Mouse (Mus musculus): Measurements from ENCODE around the gene Car11. TPM values are rescaled to one million over a fixed set of nuclear protein-coding genes. Genes with fewer than 3 reads are reported as not detected.

Gene Car11
- polyA plus RNA-seq, 1 experiment from 2014 or later, result 9.6 TPM

DNA sequence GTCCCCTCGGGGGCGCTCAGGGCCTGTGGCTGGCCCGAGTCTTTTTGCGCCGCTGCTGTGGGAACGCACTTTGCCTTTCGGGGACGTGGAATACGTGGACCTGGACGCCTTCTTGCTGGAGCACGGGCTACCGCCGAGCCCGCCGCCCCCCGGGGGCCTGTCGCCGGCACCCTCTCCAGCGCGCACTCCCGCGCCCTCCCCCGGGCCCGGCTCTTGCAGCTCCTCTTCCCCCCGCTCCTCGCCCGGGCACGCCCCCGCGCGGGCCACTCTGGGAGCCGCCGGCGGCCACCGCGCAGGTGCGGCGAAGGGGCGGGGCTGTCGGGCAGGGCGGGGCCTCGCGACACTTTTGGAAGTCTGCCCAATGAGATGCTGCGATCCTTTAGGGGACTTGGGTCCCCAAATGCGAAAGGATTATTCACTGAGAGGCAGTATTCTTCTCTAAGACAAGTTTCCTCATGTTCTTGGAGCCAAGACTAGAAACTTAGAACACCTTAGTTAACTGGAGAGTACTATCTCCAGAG, 7.1 kb downstream of the Car11 start:
- Histone ChIP-seq H3K4me3 (replicated peaks) (peak overlapping the region; percentile 69), H3K27me3 (replicated peaks) (no peaks in the 10 kb centered on the region), H3K9ac (peak overlapping the region; percentile 58), H3K9me3 (no peaks in the 10 kb centered on the region), H3K4me2 (peak overlapping the region; percentile 99), H3K36me3 (peaks cover 14% of the 10 kb centered on the region), H3K4me1 (peaks cover 53% of the 10 kb centered on the region), H3K27ac (peak overlapping the region; percentile 95)
- under 1% methylated on average over 26 of the region's 45 CpGs for WGBS
- ATAC-seq (ENCODE audit: insufficient read depth, low FRiP score, low read depth), result no peak

DNA sequence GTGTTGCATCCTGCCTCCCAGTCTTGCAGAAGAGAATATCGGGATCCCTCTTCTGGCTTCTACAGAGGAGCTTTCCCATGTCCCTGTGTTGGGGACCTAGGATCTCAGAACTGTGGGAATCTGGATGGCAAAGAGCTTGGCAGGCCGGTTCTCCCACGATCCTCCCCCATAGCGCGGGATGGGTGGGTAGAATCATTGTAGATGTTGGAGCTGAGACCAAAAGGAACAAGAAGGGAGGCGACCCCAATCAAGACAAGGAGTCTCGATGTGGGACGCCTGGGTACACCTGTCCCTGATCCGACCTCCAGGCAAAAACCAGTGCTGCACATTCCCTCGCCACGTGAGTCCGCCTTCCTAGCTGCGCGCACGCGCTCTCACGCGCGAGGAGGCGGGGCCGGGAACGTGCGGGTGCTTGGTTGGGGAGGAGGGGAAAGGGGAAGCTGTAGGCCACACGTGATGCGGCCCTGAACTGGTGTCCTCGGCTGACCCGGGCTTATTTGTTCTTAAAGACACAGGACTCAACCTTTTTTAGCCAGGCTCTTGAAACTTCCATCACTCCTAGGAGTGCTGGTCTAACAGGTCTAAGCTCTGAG, 7.8 kb downstream of the Car11 start:
- H3K27ac ChIP-seq, result peak overlapping the region; percentile 95
- H3K9me3 ChIP-seq, result no peaks in the 10 kb centered on the region
- H3K4me1 ChIP-seq, result peaks cover 57% of the 10 kb centered on the region
- WGBS, result under 1% methylated on average over 27 of the region's 27 CpGs
- peaks cover 19% of the 10 kb centered on the region for H3K36me3 ChIP-seq
- H3K4me2 ChIP-seq, result peak overlapping the region; percentile 99
- ATAC-seq (ENCODE audit: insufficient read depth, low FRiP score, low read depth), result peak; percentile 12; the same call in 1 of the 2 replicates
- peak overlapping the region; percentile 69 for H3K4me3 ChIP-seq (replicated peaks)
- H3K9ac ChIP-seq, result 0 out of 2 replicates have a peak overlapping the region, but pooled peaks have one; percentile 5
- no peaks in the 10 kb centered on the region for H3K27me3 ChIP-seq (replicated peaks)

DNA sequence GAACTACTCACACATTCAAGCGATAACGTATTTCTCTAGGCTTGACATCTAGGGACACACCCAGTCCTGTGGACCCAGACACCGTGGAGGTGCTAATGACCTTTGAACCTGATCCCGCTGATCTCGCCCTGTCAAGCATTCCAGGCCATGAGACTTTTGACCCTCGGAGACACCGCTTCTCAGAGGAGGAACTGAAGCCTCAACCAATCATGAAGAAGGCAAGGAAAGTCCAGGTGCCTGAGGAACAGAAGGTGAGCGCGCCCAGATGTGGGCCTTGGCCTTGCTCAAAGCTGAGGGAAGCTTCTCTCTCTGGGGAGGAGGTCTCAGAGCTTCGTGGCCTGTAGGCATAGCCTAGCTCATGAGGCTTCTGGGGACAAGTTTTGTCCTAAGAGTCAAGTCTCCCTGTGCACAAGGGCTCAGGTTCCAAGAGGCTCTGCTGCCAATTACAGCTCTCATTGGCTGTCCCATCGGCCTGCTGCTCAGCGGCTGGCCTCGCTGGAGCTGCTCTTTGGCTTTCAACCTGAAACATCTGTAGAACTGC, 8.6 kb downstream of the Car11 start:
- no peak overlapping the region for H3K9ac ChIP-seq
- ATAC-seq (ENCODE audit: insufficient read depth, low FRiP score, low read depth), result no peak
- 27% methylated on average over 13 of the region's 13 CpGs for WGBS
- peak overlapping the region; percentile 69; the same call in 1 of the 2 replicates for H3K4me3 ChIP-seq (replicated peaks)
- peaks cover 64% of the 10 kb centered on the region for H3K4me1 ChIP-seq
- peak overlapping the region; percentile 95; the same call in 1 of the 2 replicates for H3K27ac ChIP-seq
- H3K36me3 ChIP-seq, result peaks cover 27% of the 10 kb centered on the region
- H3K27me3 ChIP-seq (replicated peaks), result no peaks in the 10 kb centered on the region
- peak overlapping the region; percentile 99 for H3K4me2 ChIP-seq
- no peaks in the 10 kb centered on the region for H3K9me3 ChIP-seq

DNA sequence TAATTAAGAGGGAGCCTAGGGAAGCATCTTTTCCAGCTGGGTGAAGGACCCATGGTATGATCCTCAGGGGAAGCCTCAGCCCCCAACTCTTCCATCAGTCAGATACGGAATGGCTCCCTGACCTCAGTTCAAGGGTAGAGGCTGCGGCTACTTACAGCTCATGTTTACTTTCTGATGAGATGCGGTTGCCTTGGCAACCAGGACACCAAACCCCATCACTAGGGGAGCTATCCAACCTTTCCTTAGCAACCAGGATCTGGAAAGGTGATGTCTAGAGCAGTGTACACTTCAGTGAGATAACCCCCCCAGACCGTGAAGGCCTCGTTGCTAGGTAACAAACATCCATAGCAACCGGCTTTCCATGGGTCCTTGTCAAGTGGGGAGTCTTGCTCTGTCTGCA, 9.4 kb downstream of the Car11 start:
- no peak overlapping the region for H3K27ac ChIP-seq
- H3K4me2 ChIP-seq, result no peak overlapping the region
- no peak overlapping the region for H3K4me3 ChIP-seq (replicated peaks)
- WGBS, result 36% methylated on average over 6 of the region's 6 CpGs
- peaks cover 31% of the 10 kb centered on the region for H3K36me3 ChIP-seq
- no peaks in the 10 kb centered on the region for H3K9me3 ChIP-seq
- ATAC-seq (ENCODE audit: insufficient read depth, low FRiP score, low read depth), result no peak
- no peaks in the 10 kb centered on the region for H3K27me3 ChIP-seq (replicated peaks)
- H3K9ac ChIP-seq, result no peak overlapping the region
- peaks cover 65% of the 10 kb centered on the region for H3K4me1 ChIP-seq

DNA sequence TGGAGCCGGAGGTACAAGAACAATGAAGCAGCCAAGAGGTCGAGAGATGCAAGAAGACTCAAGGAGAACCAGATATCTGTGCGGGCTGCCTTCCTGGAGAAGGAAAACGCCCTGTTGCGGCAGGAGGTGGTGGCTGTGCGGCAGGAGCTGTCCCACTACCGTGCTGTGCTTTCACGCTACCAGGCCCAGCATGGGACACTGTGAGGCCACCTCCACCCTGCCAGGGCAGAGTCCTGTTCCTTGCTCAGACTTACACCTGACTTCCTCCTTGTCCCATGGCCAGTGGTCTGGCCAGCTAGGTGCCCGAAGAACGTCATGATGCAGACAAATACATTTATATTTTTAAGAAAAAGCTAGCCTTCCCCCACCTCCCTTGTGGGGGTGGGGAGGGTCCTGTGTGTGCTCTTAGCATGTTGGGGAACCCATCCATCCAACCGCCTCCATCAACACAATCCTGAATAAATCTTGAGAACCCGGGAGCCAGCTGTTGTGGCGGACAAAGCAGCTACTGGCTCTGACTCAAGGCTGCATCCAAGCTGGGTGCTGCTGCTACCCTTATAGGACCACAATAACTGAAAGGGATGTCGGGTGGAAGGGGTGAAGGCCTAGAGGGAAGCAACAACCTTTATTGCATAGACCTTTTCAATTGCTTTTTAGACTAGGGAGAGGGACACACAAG, 10.2 kb downstream of the Car11 start:
- Histone ChIP-seq H3K27me3 (replicated peaks) (no peaks in the 10 kb centered on the region), H3K4me1 (peaks cover 69% of the 10 kb centered on the region), H3K27ac (no peak overlapping the region; the same call in 1 of the 2 replicates), H3K9ac (no peak overlapping the region), H3K36me3 (peaks cover 31% of the 10 kb centered on the region), H3K4me3 (replicated peaks) (no peak overlapping the region), H3K4me2 (no peak overlapping the region), H3K9me3 (no peaks in the 10 kb centered on the region)
- no peak for ATAC-seq (ENCODE audit: insufficient read depth, low FRiP score, low read depth)
- 72% methylated on average over 14 of the region's 14 CpGs for WGBS

DNA sequence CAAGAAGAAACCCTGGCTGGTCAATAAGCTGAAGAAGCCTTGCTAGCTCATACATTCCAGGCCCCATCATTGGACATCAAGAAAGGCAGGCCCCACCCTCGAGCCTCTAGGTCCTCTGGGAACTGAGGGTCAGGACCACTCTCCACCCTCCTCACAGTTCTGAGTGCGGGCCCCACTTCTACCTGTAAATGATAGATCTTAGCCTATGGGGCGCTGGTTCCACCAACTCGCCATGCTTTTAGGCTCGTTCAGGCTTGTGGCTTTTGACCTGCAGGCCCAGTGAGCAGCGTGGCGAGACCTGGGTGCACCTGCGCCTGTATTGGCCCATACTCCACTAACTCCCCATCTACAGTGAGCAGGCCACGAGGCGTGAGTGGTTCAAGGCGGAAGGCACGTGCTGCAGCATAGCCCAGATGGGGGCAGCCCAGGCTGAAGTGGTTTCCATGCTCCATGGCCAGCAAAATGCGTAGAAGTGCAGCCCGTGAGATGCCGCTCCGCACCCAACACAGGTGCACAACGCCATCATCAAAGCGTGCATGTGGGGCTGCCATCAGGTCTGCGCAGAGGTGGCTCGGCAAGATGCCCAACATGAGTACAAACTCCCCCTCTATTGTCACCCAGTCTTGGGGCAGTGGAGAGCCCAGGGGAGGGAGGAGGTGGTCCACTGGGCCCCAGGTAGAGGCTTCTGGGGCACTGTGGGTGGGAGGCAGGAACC, 11.0 kb downstream of the Car11 start:
- ATAC-seq (ENCODE audit: insufficient read depth, low FRiP score, low read depth), result no peak
- H3K27ac ChIP-seq, result no peak overlapping the region; the same call in 1 of the 2 replicates

DNA sequence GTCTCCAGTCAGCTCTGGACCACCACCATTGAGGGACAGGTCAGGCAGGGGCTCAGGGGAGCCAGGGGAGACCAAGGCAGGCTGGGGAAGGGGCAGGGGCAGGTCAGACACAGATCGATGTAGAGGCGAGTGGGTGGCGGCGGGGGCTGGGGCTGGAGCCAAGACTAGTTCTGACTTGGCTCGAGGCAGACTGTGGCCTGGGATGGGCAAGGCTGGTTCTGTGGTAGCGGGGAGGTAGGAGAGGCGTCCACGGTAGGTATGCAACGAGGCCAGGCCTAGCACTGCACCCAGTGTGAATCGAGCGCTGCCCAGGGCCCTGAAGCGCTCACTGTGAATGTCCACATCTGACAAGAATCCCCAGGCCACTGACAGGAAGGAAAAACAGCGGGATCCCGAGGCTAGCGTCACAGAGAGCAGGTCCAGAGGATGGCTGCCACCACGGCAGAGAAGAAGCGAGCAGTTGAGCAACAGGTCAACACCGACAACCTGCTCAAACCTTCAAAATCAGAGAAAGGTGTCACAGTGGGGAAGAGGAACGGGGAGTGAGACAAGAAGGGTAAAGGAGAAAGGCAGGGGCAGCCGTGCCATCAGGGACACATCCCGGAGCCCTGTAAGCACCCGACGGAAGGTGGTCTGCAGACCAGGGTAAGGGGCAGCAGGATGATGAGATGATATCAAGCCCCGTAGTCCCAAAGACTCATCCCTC, 11.8 kb downstream of the Car11 start:
- Histone ChIP-seq H3K4me2 (peak overlapping the region; percentile 26; the same call in 1 of the 2 replicates), H3K9me3 (no peaks in the 10 kb centered on the region), H3K27ac (no peak overlapping the region), H3K4me3 (replicated peaks) (no peak overlapping the region), H3K9ac (no peak overlapping the region), H3K36me3 (peaks cover 31% of the 10 kb centered on the region), H3K4me1 (peaks cover 67% of the 10 kb centered on the region), H3K27me3 (replicated peaks) (no peaks in the 10 kb centered on the region)
- ATAC-seq (ENCODE audit: insufficient read depth, low FRiP score, low read depth), result no peak
- 89% methylated on average over 24 of the region's 24 CpGs for WGBS

More for the DNA sequence above, 11.0 kb downstream of the Car11 start:
- 89% methylated on average over 20 of the region's 20 CpGs for WGBS
- peaks cover 31% of the 10 kb centered on the region for H3K36me3 ChIP-seq
- H3K27me3 ChIP-seq (replicated peaks), result no peaks in the 10 kb centered on the region
- no peak overlapping the region for H3K9ac ChIP-seq
- H3K4me2 ChIP-seq, result no peak overlapping the region
- peaks cover 67% of the 10 kb centered on the region for H3K4me1 ChIP-seq
- no peaks in the 10 kb centered on the region for H3K9me3 ChIP-seq
- H3K4me3 ChIP-seq (replicated peaks), result no peak overlapping the region

DNA sequence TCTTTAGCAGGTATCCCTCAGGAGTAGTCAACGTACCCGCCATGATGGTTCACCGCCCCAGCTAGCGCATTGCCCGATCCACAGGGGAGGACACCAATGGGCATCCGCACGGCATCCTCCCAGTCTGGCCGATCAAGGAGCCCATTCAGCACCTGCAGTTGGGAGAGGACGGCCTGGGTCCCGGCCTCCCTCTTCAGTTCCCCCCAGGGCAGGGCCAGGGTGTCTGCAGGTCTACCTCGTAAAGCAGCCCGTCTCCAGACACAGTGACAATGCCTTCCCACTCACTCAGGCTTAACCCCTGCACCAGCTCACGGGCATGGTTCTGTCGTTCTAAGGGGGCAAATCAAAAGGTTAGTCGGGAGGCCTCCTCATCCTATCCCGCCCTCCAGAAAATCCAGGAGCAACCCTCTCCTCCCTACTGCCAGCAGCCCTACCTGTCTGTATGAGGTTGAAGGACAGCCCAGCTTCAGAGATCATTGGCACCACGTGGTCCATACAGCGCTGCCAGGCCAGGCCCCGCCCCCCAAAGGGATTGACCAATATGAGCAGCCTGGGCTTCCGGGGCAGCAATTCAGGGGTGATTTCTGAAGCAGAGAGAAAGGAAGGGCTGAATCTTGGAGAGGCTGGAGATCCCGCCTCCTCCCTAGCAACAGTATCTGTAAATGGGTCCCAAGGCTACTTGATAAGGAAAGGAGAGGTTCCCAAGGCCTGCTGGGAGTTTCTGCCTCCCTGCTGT, 12.5 kb downstream of the Car11 start:
- Histone ChIP-seq H3K27ac (peak overlapping the region; percentile 94), H3K9me3 (no peaks in the 10 kb centered on the region), H3K9ac (no peak overlapping the region), H3K36me3 (peaks cover 31% of the 10 kb centered on the region), H3K27me3 (replicated peaks) (no peaks in the 10 kb centered on the region), H3K4me3 (replicated peaks) (no peak overlapping the region), H3K4me1 (peaks cover 66% of the 10 kb centered on the region), H3K4me2 (peak overlapping the region; percentile 26)
- WGBS, result 83% methylated on average over 21 of the region's 21 CpGs
- peak; percentile 23 for ATAC-seq (ENCODE audit: insufficient read depth, low FRiP score, low read depth)

DNA sequence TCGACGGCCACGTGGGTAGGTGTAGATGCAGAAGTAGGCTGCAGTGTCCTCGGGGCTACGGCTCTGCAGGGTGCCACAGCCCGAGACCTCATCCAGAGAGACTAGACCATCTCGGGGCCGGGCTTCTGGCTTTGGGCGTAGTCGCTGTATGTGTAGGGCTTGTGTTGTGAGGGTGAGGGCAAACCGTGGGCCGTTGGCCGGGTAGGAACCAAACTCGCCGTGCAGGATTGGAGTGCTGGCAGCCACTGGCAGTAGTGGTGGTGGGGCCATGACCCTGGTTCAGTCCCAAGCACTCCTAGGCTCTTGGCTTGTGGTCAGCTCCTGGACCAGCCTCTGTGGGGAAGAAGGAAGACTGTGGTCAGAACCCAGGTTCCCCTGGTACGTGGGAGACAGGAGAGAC, 13.8 kb downstream of the Car11 start:
- no peaks in the 10 kb centered on the region for H3K27me3 ChIP-seq (replicated peaks)
- no peak overlapping the region for H3K9ac ChIP-seq
- no peak for ATAC-seq (ENCODE audit: insufficient read depth, low FRiP score, low read depth)
- 87% methylated on average over 16 of the region's 16 CpGs for WGBS
- peaks cover 55% of the 10 kb centered on the region for H3K4me1 ChIP-seq
- H3K27ac ChIP-seq, result peak overlapping the region; percentile 94
- H3K9me3 ChIP-seq, result no peaks in the 10 kb centered on the region
- H3K4me2 ChIP-seq, result peak overlapping the region; percentile 76
- no peak overlapping the region for H3K4me3 ChIP-seq (replicated peaks)
- peaks cover 31% of the 10 kb centered on the region for H3K36me3 ChIP-seq

DNA sequence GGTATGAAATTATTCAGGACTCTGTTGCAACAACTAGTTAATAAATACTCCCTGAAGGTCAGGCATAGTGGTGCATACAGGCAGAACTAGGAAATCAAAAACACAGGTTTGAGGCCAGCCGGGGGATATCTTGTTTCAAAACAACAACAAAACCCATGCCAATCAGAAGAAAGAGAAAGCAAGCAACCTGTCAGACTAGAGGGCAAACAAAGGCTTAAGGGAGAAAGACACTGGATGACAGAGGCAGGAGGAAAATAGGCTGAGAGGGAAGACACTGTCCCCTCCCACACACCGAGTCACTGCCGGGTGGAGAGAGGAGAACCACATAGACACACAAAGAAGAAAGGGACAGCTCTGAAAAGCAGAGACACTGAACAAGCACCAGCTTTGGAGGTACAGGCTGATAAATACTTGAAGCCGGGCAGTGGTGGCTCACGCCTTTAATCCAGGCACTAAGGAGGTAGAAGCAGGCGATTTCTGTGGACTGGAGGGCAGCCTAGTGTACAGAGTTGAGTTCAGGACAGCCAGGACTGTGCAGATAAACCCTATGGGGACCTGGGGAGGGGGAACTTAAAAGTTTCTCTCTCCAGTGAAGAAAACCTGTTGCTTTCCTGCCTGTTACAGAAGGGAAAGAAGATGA, 14.4 kb downstream of the Car11 start:
- ATAC-seq (ENCODE audit: insufficient read depth, low FRiP score, low read depth), result no peak
- WGBS, result 71% methylated on average over 6 of the region's 6 CpGs
- 0 out of 2 replicates have a peak overlapping the region, but pooled peaks have one; percentile 68 for H3K9ac ChIP-seq

More for the DNA sequence above, 14.4 kb downstream of the Car11 start:
- Histone ChIP-seq H3K36me3 (peaks cover 31% of the 10 kb centered on the region), H3K4me3 (replicated peaks) (peak overlapping the region; percentile 92), H3K4me2 (peak overlapping the region; percentile 76), H3K27me3 (replicated peaks) (no peaks in the 10 kb centered on the region), H3K4me1 (peaks cover 52% of the 10 kb centered on the region), H3K27ac (peak overlapping the region; percentile 94), H3K9me3 (no peaks in the 10 kb centered on the region)
